In genomic region chr2:13396124-13396540, GRCm38 (mm10) we compare ENCODE assay signal across 12 mouse cellular contexts.
DNase-seq lines count a peak whose midpoint lies in the region; ATAC-seq and TF ChIP-seq lines count a peak whose summit lies in the region.
"Had no signal": no experiment of that assay in that cellular context is flagged by ENCODE, and none has a peak within 500 bp of the region (broad histone marks: within the 10 kb centered on the region; RNA-seq: fewer than 3 reads in every experiment).

No protein-coding gene starts in this region.

- H3K4me2 ChIP-seq in intestine, embryonic 14.5 days (ENCODE audit: low read length): no peak overlapping the region
- no peak overlapping the region for H3K4me2 ChIP-seq in intestine, postnatal 0 days (replicated peaks; ENCODE audit: low read depth)
- no peak overlapping the region for H3K4me2 ChIP-seq in limb, embryonic 15.5 days
- H3K4me2 ChIP-seq: liver, embryonic 13.5 days; neural tube, embryonic 12.5 days had no signal

- no peak for ATAC-seq in intestine, embryonic 14.5 days (replicated peaks; ENCODE audit: low FRiP score, low TSS enrichment, low read depth)
- no peak for ATAC-seq in intestine, postnatal 0 days
- no peak for ATAC-seq in limb, embryonic 15.5 days (ENCODE audit: insufficient number of reproducible peaks, low FRiP score, low TSS enrichment, low read depth)

- no peak for TF ChIP-seq CTCF in intestine, postnatal 0 days (IDR thresholded peaks at IDR 0.05; ENCODE audit: low read depth)

- no peaks in the 10 kb centered on the region for H3K9me3 ChIP-seq in intestine, embryonic 14.5 days (ENCODE audit: control insufficient read depth, low read length)
- no peaks in the 10 kb centered on the region for H3K9me3 ChIP-seq in intestine, postnatal 0 days (ENCODE audit: control insufficient read depth)
- no peaks in the 10 kb centered on the region for H3K9me3 ChIP-seq in limb, embryonic 15.5 days
- H3K9me3 ChIP-seq: liver, embryonic 13.5 days; neural tube, embryonic 12.5 days had no signal

- no peaks in the 10 kb centered on the region for H3K27me3 ChIP-seq in intestine, embryonic 14.5 days (replicated peaks; ENCODE audit: control insufficient read depth, insufficient read depth, low read length)
- H3K27me3 ChIP-seq in intestine, postnatal 0 days (replicated peaks; ENCODE audit: control insufficient read depth, insufficient read depth, low read length): no peaks in the 10 kb centered on the region
- no peaks in the 10 kb centered on the region for H3K27me3 ChIP-seq in limb, embryonic 15.5 days
- H3K27me3 ChIP-seq: liver, embryonic 13.5 days; neural tube, embryonic 12.5 days had no signal

- no peaks in the 10 kb centered on the region for H3K36me3 ChIP-seq in intestine, embryonic 14.5 days (ENCODE audit: control insufficient read depth, insufficient read depth, low read length)
- no peaks in the 10 kb centered on the region for H3K36me3 ChIP-seq in intestine, postnatal 0 days (ENCODE audit: control insufficient read depth, insufficient read depth)
- H3K36me3 ChIP-seq in limb, embryonic 15.5 days: no peaks in the 10 kb centered on the region
- H3K36me3 ChIP-seq: liver, embryonic 13.5 days; neural tube, embryonic 12.5 days had no signal

- H3K9ac ChIP-seq in intestine, embryonic 14.5 days (ENCODE audit: low read length): no peak overlapping the region
- H3K9ac ChIP-seq in intestine, postnatal 0 days (ENCODE audit: low read depth, low read length): no peak overlapping the region
- no peak overlapping the region for H3K9ac ChIP-seq in limb, embryonic 15.5 days
- H3K9ac ChIP-seq: liver, embryonic 13.5 days; neural tube, embryonic 12.5 days had no signal

- 41% methylated on average over 3 of the region's 3 CpGs for WGBS in intestine, embryonic 14.5 days
- 31% methylated on average over 3 of the region's 3 CpGs for WGBS in intestine, postnatal 0 days
- WGBS in limb, embryonic 15.5 days: 36% methylated on average over 3 of the region's 3 CpGs

- peak overlapping the region; percentile 19 for H3K27ac ChIP-seq in intestine, embryonic 14.5 days (ENCODE audit: low read depth)
- H3K27ac ChIP-seq in intestine, postnatal 0 days (ENCODE audit: low read depth, low read length): no peak overlapping the region
- H3K27ac ChIP-seq in limb, embryonic 15.5 days: peak overlapping the region; percentile 47; the same call in 1 of the 2 replicates
- H3K27ac ChIP-seq: liver, embryonic 13.5 days; neural tube, embryonic 12.5 days had no signal

- DNase-seq in intestine, embryonic 14.5 days (ENCODE audit: low spot score): no peak
- DNase-seq in NIH3T3 (ENCODE audit: low read depth): peak; percentile 79
- DNase-seq in embryo, embryonic 11 days: peak; percentile 45
- DNase-seq in adrenal gland, adult 18-20 months (ENCODE audit: low spot score in 2 of 2): no peak
- DNase-seq in testis, postnatal 10 days (ENCODE audit: low spot score): no peak
- DNase-seq: adrenal gland, postnatal 25 days; liver, embryonic 13.5 days; right cerebral cortex, postnatal 25 days; thymus, postnatal 36 days had no signal

- no peaks in the 10 kb centered on the region; the same call in none of the 2 replicates for H3K4me1 ChIP-seq in intestine, embryonic 14.5 days (replicated peaks; ENCODE audit: control insufficient read depth, insufficient read depth, low read length)
- no peaks in the 10 kb centered on the region for H3K4me1 ChIP-seq in intestine, postnatal 0 days (replicated peaks; ENCODE audit: control insufficient read depth, insufficient read depth, low read length)
- H3K4me1 ChIP-seq in limb, embryonic 15.5 days: peaks cover 9% of the 10 kb centered on the region

- no peak overlapping the region for H3K4me3 ChIP-seq in intestine, embryonic 14.5 days (ENCODE audit: low read depth, low read length)
- H3K4me3 ChIP-seq in intestine, postnatal 0 days (ENCODE audit: low read depth, low read length): no peak overlapping the region
- no peak overlapping the region for H3K4me3 ChIP-seq in limb, embryonic 15.5 days
- H3K4me3 ChIP-seq: liver, embryonic 13.5 days; neural tube, embryonic 12.5 days had no signal

Comparison
In these comparisons a context has a peak if more than half of its experiments do, and no peak if none do; other contexts are left out.
1. DNase-seq: peak in NIH3T3 (single experiment) and embryo, embryonic 11 days (single experiment); none in intestine, embryonic 14.5 days (single experiment), adrenal gland, adult 18-20 months (0 of 2) and testis, postnatal 10 days (single experiment).